Mouse (Mus musculus) lung, embryonic 14.5 days (tissue): ENCODE measurements around the gene Fanci. TPM values are rescaled to one million over a fixed set of nuclear protein-coding genes. Genes with fewer than 3 reads are reported as not detected.

Experiments
- ATAC-seq: fragments of 200-750 bp; cut with Nextera tagmentation; 2 replicates; pipeline ENCODE4 v1.8.0; 2017; ENCODE audit warnings: mild to moderate bottlenecking, moderate TSS enrichment, moderate library complexity; ENCODE audit not compliant: insufficient read depth
- DNase-seq: peaks from one replicate; pipeline ENCODE4 v3.0.0-alpha.2; 2015
- H3K27ac ChIP-seq: fragments of 300-500 bp; sonication (generic); 2 replicates; pipeline ENCODE4 v1.5.1; 2014; ENCODE audit warnings: low read depth, mild to moderate bottlenecking, moderate library complexity
- H3K27me3 ChIP-seq: fragments of 300-500 bp; sonication (generic); 2 replicates; pipeline ENCODE4 v1.6.1; 2014; ENCODE audit warnings: low read length, control low read depth; ENCODE audit not compliant: insufficient read depth
- H3K36me3 ChIP-seq: fragments of 300-500 bp; sonication (generic); 2 replicates; pipeline ENCODE4 v1.6.1; 2014; ENCODE audit warnings: control low read depth; ENCODE audit not compliant: insufficient read depth
- H3K4me1 ChIP-seq: fragments of 300-500 bp; sonication (generic); 2 replicates; pipeline ENCODE4 v1.6.1; 2014; ENCODE audit warnings: antibody characterized with exemption, control low read depth; ENCODE audit not compliant: insufficient read depth
- H3K4me2 ChIP-seq: fragments of 300-500 bp; sonication (generic); 2 replicates; pipeline ENCODE4 v1.6.1; 2014; ENCODE audit warnings: mild to moderate bottlenecking
- H3K4me3 ChIP-seq: fragments of 300-500 bp; sonication (generic); 2 replicates; pipeline ENCODE4 v1.5.1; 2014; ENCODE audit warnings: low read depth, low read length
- H3K9ac ChIP-seq: fragments of 300-500 bp; sonication (generic); 2 replicates; pipeline ENCODE4 v1.6.1; 2014
- H3K9me3 ChIP-seq: fragments of 300-500 bp; sonication (generic); 2 replicates; pipeline ENCODE4 v1.6.1; 2016; ENCODE audit warnings: low read depth, low read length, control low read depth
- CTCF ChIP-seq: IDR thresholded peaks from 2 replicates; pipeline ENCODE4 v1.5.1; 2016; ENCODE audit warnings: antibody characterized with exemption, low read depth
- WGBS: fragments of 180-500 bp; shearing (Covaris S2); extraction: QIAGEN DNeasy Blood & Tissue Kit; methylation state at CpG from one replicate; pipeline ENCODE4 v1.1.7; 2014; 5-methylcytosine and 5-hydroxymethylcytosine counted together
- polyA plus RNA-seq: library from polyadenylated mRNA; unstranded; fragments of >200 nt; fragmentation: Nextera tagmentation; extraction: Ambion mirVana; gene quantifications from 2 replicates; pipeline ENCODE4 v1.2.1, GENCODE M21; 2014

Fanci gene
- polyA plus RNA-seq, 1 experiment from 2014 or later = 19.3 TPM

DNA sequence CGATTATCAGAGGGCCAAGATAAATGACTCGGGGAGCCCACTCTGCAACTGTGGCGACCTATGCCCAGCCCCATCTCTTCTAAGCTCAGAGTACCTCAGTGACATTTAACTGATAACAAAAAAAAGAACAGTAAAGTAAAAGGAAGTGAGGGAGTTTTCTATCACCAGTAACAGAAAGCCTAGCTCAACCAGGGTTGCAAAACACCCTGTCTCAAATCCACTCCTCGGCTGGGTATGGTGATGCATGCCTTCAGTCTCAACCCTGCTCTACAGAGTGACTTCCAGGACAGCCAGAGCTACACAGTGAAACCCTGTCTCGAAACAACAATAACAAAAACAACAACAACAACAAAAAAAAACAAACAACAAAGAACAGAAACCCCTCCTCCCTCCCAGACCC is 78.0 kb downstream of the Fanci start:
- DNase-seq = no peak
- no peak overlapping the region for H3K9ac ChIP-seq
- peaks cover 8% of the 10 kb centered on the region for H3K4me1 ChIP-seq
- H3K36me3 ChIP-seq = no peaks in the 10 kb centered on the region
- no peak overlapping the region for H3K4me2 ChIP-seq
- no peaks in the 10 kb centered on the region for H3K9me3 ChIP-seq
- 43% methylated on average over 5 of the region's 5 CpGs for WGBS
- no peak for ATAC-seq
- TF ChIP-seq CTCF = no peak
- no peak overlapping the region for H3K27ac ChIP-seq
- no peak overlapping the region for H3K4me3 ChIP-seq
- H3K27me3 ChIP-seq = no peaks in the 10 kb centered on the region

GRCm38 (mm10) chr7:79470718-79471117 is 79.0 kb downstream of the Fanci start:
- DNase-seq = no peak
- Histone ChIP-seq H3K4me3 (no peak overlapping the region), H3K27ac (no peak overlapping the region), H3K36me3 (no peaks in the 10 kb centered on the region), H3K4me1 (peaks cover 6% of the 10 kb centered on the region), H3K27me3 (no peaks in the 10 kb centered on the region), H3K4me2 (no peak overlapping the region), H3K9ac (no peak overlapping the region), H3K9me3 (no peaks in the 10 kb centered on the region)
- 35% methylated on average over 3 of the region's 3 CpGs for WGBS
- ATAC-seq = no peak
- no peak for TF ChIP-seq CTCF

DNA sequence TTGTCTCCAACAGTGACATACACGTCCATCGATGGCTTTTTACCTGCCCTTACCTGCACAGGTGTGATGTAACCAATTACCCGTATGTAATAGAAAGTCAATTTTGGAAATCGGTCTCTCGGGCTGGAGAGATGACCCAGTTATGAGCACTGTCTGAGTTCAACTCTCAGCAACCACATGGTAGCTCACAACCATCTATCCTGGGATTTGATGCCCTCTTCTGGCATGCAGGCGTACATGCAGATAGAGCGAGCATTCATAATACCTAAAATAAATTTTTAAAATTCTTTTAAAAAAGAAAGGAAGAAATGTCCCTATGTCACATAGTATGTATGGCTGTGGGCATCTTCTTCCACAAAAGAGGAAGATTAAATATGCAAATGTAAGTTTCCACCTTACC is 79.7 kb downstream of the Fanci start:
- Histone ChIP-seq H3K27me3 (no peaks in the 10 kb centered on the region), H3K9me3 (no peaks in the 10 kb centered on the region), H3K4me1 (peaks cover 6% of the 10 kb centered on the region), H3K4me2 (no peak overlapping the region), H3K36me3 (no peaks in the 10 kb centered on the region), H3K4me3 (no peak overlapping the region), H3K27ac (no peak overlapping the region), H3K9ac (no peak overlapping the region)
- WGBS = 63% methylated on average over 7 of the region's 7 CpGs
- ATAC-seq (no peak), DNase-seq (no peak)
- TF ChIP-seq CTCF = peak; percentile 45

- no peak for DNase-seq
- Histone ChIP-seq H3K9ac (no peak overlapping the region), H3K27ac (no peak overlapping the region), H3K4me3 (no peak overlapping the region), H3K36me3 (no peaks in the 10 kb centered on the region), H3K27me3 (no peaks in the 10 kb centered on the region), H3K4me2 (no peak overlapping the region), H3K4me1 (no peaks in the 10 kb centered on the region), H3K9me3 (no peaks in the 10 kb centered on the region)
- no peak for ATAC-seq
- peak; percentile 56 for TF ChIP-seq CTCF
- 60% methylated on average over 2 of the region's 2 CpGs for WGBS
Measured at GRCm38 (mm10) chr7:79472792-79473191, 81.1 kb downstream of the Fanci start.

DNA sequence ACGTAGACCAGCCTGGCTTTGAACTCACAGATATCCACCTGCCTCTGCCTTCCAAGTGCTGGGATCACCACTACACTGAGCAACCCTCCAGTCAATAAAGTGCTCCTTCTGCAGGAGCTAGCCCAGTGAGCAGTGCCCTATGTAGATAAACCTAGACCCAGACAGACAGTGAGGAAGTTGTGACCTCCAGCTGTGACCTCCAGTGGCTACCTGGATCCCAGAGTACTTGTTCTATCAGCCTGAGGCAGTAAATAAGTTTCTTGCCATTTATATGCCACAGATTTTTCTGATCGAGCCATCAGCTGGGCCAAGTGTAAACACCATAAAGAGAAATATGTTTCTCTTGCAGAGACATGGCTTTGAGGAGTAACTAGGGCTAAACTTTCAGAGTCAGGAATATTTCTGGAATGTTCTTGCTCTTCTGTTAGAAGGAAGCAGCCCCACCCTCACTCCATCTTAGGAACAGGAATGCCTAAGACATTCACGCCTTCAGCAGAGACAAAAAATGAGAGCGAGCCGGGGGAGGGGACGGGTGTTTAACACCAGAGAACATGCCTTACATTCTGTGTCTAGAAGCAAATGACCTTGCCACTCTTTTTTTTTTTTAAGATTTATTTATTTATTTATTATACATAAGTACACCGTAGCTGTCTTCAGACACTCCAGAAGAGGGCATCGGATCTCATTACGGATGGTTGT is 81.9 kb downstream of the Fanci start:
- DNase-seq (no peak), ATAC-seq (no peak)
- Histone ChIP-seq H3K27ac (no peak overlapping the region), H3K9ac (no peak overlapping the region), H3K27me3 (no peaks in the 10 kb centered on the region), H3K4me3 (no peak overlapping the region), H3K36me3 (no peaks in the 10 kb centered on the region), H3K4me1 (no peaks in the 10 kb centered on the region), H3K4me2 (no peak overlapping the region), H3K9me3 (no peaks in the 10 kb centered on the region)
- TF ChIP-seq CTCF = no peak
- WGBS = 76% methylated on average over 9 of the region's 9 CpGs

DNA sequence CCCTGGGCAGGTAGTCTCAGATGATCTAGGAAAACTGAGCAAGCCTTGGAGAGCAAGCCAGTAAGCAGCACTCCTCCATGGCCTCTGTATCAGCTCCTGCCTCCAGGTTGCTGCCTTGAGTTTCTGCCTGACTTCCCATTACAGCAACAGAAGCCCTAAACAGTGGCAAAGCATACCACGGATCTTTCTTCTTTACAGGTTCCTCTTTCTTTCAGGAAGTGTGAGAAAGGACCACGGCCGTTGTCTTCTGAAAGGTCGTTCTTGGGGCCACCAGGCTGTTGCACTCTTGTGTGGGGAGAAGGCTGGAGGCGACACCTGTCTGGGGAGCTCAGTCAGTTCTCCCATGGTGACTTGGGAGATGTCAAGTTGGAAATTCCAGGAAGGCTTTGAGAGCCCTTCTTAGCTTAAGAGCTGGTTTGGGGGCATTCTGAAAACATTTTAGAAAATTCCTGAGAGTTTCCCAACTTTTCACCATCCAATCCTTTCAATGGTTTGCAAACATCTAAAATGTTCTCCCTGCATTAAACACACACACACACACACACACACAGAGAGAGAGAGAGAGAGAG is 83.2 kb downstream of the Fanci start:
- no peak for TF ChIP-seq CTCF
- no peak overlapping the region for H3K27ac ChIP-seq
- H3K9ac ChIP-seq = no peak overlapping the region
- H3K4me3 ChIP-seq = no peak overlapping the region
- ATAC-seq = no peak
- H3K36me3 ChIP-seq = no peaks in the 10 kb centered on the region
- no peak overlapping the region for H3K4me2 ChIP-seq
- no peaks in the 10 kb centered on the region for H3K27me3 ChIP-seq
- WGBS = 48% methylated on average over 5 of the region's 5 CpGs
- H3K9me3 ChIP-seq = no peaks in the 10 kb centered on the region
- H3K4me1 ChIP-seq = no peaks in the 10 kb centered on the region
- peak; percentile 17 for DNase-seq

GRCm38 (mm10) chr7:79486528-79486927 is 94.8 kb downstream of the Fanci start:
- ATAC-seq = no peak
- H3K27ac ChIP-seq = no peak overlapping the region
- H3K9me3 ChIP-seq = no peaks in the 10 kb centered on the region
- H3K36me3 ChIP-seq = no peaks in the 10 kb centered on the region
- H3K4me3 ChIP-seq = no peak overlapping the region
- 58% methylated on average over 10 of the region's 10 CpGs for WGBS
- no peak overlapping the region for H3K9ac ChIP-seq
- H3K4me1 ChIP-seq = no peaks in the 10 kb centered on the region
- no peak for DNase-seq
- H3K4me2 ChIP-seq = no peak overlapping the region
- no peak for TF ChIP-seq CTCF
- H3K27me3 ChIP-seq = no peaks in the 10 kb centered on the region

DNA sequence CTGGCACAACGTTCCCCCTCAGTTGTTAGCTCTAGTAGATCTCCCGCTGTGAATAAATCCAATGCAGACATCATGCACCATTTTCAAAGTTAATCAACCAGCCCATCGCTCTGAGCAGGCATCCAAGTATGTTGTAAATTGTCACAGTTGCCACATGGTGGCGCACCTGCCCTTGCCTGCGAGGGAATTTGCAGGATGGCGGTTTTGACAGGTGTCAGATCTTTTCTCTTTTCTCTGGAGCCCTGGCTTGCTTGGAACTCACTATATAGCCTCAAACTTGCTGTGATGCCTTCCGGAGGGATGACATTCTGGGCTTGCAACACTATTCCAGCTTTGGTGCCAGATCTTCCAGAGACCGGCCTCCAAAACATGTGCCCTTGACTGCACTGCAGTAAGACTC is 102.2 kb downstream of the Fanci start:
- H3K4me3 ChIP-seq = no peak overlapping the region
- DNase-seq = peak; percentile 76
- no peaks in the 10 kb centered on the region for H3K9me3 ChIP-seq
- H3K9ac ChIP-seq = no peak overlapping the region
- H3K4me2 ChIP-seq = no peak overlapping the region
- no peak overlapping the region for H3K27ac ChIP-seq
- 10% methylated on average over 8 of the region's 8 CpGs for WGBS
- peak; percentile 85 for TF ChIP-seq CTCF
- no peak for ATAC-seq
- no peaks in the 10 kb centered on the region for H3K4me1 ChIP-seq
- peaks cover 48% of the 10 kb centered on the region for H3K27me3 ChIP-seq
- no peaks in the 10 kb centered on the region for H3K36me3 ChIP-seq
